Mouse (Mus musculus) E14TG2a.4 (cell line): Measurements from ENCODE around the gene Tmem200a.

Source experiments
- CTCF ChIP-seq: conservative IDR thresholded peaks from 2 replicates; pipeline ENCODE4 v1.5.1; 2014; ENCODE audit warnings: low read length
- POU5F1 ChIP-seq: IDR thresholded peaks from 2 replicates; pipeline ENCODE4 v1.6.1; 2014; ENCODE audit warnings: low read length, borderline replicate concordance

- no peak for TF ChIP-seq CTCF
- no peak for TF ChIP-seq POU5F1
Measured at GRCm38 (mm10) chr10:26079678-26080077, 826 bp upstream of the Tmem200a start.
